Mouse (Mus musculus) gastrocnemius, adult 8-10 months (tissue): ENCODE data around the gene Gltp. TPM values are rescaled to one million over a fixed set of nuclear protein-coding genes. Genes with fewer than 3 reads are reported as not detected.

Experiments used
- DNase-seq, 2 experiments: peaks; one replicate each; pipeline ENCODE4 v3.0.0; 2022; ENCODE audit warnings: low spot score in 2 of 2
- total RNA-seq, 4 experiments: library from RNA; stranded (reverse); gene quantifications; 2 replicates each; pipeline ENCODE4 v1.2.4; 2022

Gene Gltp
- total RNA-seq, 4 experiments from 2014 or later: 4.9 to 8.5 (median 6.7) TPM

DNA sequence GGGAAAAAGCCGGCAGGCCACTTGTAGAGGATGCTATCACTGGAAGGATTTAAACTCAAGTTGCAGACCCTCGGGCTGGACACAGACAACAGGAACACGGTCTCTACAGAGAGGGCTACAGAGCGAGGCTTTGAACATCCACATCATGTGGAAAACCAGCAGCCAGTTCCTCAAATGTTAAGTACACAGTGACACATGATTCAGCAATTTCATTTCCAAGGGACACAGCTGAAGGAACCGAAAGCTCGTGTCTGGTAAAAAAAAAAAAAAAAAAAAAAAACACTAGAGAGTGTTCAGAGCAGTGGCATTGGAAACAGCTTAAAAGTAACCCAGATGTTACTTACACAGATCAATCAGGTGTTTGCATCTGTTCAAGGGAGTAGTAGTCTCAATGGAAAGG lies 29.8 kb downstream of the Gltp start:
- DNase-seq: no peak

DNA sequence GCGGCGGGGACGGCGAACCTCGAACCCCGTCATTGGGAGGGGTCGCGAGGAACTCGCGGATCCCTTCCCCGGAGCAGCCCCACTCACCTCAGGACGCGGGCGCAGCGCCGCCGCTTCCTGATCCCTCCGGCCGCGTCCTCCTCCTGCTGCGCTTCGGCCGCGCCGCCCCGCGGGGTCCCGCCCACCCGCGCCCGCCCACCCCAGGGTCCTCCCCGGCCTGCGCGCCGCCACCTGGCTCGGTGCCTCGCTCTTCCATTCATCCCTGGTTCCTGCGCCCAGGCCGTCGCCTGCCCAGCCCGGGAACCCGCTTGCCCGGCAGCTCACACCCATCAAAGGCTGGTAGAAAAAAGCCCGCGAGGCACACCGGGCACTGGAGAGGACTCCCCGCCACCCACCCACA lies 32.5 kb downstream of the Gltp start, which contains the start of gene Trpv4:
Trpv4 (minus strand) TSS at position 167 of the 400 bp plus-strand sequence.
- no peak for DNase-seq

DNA sequence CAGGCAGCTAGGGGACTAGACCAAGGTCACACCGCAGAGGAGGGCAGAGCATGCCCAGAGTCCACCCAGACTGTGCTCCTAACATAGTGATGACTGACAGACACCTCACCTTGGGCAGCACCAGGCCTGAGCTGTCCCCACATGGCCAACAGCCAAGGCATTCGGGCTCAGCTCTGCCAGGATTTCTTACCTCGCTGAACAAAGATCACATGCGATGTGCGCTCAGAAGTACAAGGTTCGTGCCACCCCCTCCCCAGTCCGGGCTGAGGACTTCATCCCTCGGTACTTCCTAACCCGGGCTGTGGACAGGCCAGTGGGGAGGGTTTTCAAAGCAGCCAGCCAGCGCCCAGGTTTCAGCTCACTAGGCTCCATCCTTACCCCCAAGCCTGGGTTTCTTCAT lies 33.4 kb downstream of the Gltp start:
- no peak for DNase-seq

DNA sequence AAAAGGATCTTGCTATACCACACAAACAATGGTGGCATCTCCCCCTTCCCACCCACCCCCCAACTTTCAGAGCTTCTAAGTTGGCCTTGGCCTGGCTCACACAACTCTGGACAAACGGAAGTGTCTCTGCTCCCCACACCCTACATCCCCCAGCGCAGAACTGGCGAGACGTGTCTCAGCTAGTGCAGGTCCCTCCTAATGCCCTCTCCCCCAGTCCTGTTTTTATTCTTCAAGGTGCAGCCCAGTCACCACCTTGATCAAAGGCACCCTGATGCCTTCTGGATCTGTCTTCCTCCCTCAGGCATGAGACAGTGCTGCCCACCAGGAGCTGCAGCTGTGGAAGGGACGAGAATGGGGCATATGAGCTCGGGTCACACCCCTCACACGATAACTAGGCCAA lies 34.5 kb downstream of the Gltp start:
- no peak for DNase-seq

DNA sequence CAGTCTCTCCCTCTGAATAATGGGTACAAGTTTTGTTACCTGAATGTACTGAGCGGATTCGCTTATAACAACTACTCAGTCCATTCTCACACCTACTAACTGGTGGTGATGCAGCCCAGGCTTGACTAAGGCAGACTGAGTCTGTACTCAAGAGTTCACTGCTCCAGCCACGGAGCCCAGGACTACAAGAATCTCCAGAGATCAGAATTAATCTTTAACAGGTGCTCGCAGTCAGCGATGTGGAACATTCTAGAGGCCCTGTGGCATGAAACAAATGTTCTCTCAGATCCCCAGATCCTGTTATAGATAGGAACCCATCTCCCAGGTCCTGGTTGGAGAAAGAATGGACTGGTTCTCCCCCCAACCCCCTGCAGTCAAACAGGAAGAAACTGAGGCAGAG lies 35.1 kb downstream of the Gltp start:
- no peak for DNase-seq

DNA sequence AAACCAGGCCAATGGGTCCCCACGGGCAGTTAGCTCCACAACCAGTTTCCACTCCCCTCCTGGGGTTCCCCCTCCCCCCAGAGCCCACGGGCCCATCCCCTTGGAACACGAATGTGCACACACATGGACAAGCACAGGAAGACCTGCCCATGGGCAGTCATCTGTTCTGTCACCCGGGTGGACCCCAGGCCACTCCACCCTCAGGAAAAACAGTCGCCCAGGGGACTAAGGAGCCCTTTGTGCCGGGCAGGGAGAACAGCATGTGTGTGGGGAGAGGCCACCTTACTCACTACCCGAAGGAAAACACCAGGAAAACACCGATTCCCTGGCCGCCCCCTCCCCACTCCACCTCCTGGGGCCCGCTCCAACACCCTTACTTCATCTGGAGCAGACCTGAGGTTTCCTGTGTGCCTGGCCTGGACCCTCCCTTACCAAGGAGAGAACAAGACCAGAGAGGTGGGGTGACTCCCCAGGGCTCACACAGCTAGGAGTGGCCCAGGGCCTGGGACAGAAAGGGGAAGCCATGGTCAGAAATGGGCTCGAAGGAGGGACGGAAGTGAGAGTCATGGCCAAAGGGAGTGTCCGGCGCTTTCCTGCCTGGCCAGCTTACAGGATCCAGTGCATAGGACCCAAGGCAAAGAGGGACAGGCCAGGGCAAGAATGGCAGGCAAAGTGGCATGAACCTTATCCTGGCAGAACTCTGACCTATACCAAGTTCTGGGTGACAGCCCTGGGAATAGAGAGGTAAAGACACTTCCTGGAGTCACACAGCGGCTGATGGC lies 36.9 kb downstream of the Gltp start:
- DNase-seq: no peak

DNA sequence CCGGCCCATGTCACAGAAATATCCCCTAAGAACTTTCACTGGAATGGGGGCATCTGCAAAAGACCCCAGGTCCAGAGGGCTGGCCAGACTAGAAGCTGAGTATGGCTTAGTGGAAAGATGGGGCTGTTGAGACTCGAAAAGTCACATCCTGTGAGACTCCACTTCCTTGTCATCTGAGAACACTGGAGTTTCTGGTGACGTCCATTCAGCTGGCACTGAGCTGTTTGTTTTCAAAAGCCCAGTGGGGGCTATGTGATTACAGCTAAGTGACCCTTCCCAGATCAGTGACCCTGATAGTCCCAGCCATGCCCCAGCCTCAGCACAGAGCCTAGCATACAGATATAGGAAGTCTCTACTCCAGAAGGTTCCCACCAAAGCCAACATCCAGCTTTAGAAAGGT lies 39.3 kb downstream of the Gltp start:
- no peak for DNase-seq

DNA sequence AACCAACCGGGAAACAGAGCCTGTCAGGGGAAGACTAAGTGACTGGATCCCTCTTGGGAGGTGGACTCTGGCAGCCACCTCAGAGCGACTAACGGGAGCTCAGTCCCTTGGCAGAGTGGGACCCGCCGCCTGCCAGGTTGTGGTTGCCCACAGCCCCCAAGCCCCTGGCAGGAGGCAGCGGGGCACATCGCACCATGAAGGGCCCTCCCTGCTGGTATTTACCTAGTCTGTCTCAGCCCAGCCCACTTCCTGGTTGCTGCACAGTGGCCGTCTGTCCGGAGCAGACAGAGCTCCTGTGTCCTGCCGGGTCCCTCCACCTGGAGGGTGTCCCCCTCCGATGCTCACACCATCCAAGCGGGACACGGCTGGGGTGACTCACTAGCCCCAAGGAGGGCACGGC lies 39.8 kb downstream of the Gltp start:
- DNase-seq: no peak

DNA sequence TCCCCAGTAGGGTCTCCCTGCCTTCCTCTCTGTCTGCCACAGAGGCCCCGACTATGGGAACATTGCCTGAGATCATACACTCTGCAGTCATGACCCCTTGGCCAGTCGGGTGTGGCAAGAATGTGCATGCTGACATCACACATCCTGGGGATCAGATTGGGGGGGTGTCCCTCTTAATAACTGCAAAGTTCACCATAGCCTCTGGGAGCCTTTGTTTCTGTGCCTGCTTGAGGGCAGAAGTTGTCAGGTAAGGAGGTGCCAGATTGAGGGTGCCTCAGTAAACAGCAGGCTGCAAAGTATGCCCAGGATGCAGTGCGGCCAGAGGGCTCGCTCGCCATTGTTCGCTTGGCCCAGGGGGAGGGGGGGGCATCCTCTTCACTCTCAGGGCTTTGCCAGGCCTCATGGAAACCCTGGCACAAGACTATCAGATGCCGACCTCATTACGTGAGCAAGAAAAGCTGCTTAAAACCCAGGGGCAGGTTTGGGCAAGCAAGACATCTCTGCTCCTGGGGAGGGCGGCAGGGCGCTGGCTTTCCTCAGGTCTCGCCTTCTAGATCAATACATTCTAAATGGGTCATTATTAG lies 42.0 kb downstream of the Gltp start:
- DNase-seq: no peak

DNA sequence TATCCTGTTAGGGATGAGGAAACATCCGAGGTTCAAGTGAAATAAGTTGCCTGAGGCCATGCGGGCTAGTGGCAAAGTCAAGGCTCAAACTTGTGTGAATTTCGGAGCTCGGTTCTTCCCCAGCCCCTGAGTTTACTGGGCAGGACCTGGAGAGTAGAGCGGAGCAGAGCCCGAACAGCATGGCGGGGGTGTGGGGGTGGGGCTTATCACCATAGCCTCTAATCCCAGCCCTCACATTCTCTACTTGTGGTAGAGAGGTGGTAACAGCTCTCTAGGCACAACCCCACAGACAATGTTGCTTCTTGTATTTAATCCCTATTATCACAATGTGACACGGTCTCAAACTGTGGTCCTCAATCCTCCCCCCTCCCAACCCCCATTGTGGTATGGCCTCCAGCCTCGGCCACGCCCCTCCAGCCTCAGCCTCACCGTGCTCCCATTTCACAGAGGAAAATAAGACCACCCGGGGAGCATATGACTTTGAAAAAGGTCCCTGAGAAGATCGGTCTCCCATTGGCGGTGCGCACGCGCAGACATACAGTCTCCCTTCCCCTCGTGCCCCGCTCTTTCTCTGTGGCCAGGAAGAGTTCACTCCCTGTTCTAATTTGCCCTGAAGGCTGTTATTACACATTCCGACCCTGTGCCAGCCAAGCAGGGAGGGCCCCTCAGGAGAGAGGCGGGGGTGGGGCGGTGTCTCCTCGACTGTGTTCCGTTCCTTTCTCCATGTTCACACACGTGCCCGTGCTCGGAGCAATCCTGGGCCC lies 43.4 kb downstream of the Gltp start:
- no peak for DNase-seq

DNA sequence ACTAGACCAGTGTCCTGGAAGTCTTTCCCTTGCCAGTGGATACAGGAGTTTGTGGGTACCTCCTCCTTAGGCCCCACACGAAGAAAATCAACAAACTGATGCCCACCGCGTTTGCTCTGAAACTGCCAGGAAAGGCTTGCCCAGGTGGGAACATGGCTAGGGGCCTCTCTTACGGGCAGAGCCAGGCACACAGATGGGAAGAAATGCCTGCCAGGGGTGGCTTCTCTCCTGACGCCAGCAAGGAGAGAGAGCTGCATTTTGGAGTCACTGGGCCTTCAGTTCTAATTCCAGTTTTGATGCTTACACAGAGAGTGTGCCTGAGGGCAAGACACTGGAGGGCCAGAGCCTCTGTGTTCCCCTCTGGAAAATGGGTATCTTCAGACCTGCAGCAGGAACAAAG lies 44.9 kb downstream of the Gltp start:
- no peak for DNase-seq

DNA sequence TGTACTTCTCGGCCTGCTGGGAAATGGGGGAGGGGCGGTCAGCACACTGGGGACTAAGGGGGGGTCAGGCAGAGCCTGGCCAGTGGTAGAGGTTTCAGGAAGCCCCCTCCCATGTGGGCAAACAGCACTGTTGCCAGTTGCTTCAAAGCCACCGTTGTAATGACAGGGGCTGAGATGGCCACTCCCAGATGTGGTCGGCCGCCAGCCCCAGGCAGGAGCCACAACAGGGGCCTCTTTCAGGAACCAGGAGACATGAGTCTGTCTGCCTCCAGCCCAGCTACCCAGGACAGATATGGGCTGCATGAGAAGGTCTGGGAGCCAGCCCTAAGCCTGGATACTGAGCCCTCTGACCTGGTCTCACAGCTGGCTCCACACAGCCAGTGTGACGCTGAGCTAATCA lies 45.9 kb downstream of the Gltp start:
- no peak for DNase-seq

DNA sequence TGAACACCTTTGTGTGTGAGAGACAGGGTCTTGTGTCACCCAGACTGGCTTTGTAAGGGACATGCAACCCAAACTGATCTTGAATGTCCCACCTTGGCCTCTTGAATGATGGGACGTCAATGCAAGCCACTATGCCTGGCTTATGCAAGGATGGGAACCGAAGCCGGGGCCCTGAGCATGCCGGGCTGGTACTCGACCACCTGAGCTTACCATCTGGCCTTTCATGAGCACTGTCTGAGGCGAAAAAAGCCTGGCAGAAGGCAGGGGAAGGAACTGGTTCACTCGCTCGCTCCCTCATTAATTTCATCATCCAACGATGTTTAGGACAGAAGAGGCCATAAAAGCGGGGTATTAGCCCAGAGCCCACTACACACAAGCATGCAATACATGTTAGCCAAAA lies 50.0 kb downstream of the Gltp start:
- DNase-seq: no peak

DNA sequence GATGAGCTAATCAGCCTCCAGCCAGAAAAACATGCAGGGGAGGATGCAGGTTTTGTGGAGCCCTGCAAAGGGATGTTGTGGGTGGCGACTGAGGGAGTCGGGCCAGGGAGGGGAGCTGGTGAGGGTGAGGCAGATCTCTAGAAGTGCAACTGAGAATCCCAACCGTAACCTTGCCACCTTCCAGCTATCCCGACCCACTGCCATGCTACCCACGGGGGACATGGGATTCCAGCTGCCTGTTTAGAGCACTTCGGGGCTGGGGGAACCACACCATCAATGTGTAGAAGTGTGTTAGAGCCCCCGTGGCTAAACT lies 51.2 kb downstream of the Gltp start:
- no peak for DNase-seq

DNA sequence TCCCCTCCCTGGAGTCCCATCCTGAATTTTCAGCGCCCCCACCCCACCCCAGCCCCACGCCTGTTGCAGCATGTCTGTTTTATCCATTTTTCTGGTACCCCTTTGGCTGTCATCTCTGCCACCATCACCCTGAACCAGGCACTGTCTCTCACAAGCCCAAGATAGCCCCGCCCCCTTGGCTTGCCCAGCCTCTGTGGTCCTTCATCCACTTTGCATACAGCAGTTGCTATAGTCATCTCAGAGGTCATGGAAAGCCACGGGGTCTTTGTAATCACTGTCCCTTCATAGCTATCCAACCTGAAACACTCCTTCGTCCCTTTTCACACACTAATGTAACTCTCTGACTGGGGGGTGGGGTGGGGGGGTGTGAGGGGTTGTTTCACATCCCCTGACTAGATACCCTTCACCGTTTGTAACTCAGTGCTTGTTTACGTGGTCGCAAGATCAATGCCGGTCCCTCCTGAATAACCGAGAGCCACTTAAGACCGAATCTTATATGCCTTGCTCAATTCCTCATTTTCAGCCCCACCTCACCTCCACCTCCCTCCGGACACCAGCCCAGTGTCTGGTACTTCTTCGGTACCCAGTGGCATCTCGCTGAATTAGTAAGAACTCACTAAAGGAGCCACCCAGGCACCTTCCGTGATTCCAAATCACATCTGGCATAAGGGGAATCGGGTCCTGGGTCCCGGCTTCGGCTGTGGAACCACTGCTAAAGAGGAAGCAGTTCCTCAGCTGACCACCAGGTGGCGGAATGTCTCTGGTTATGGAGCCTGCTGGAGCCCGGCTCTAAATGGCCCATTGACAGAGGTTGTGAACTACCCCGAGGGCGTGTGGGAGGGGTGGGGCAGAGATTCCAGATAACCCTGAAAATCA lies 51.8 kb downstream of the Gltp start:
- peak; percentile 78 to 80 for DNase-seq

DNA sequence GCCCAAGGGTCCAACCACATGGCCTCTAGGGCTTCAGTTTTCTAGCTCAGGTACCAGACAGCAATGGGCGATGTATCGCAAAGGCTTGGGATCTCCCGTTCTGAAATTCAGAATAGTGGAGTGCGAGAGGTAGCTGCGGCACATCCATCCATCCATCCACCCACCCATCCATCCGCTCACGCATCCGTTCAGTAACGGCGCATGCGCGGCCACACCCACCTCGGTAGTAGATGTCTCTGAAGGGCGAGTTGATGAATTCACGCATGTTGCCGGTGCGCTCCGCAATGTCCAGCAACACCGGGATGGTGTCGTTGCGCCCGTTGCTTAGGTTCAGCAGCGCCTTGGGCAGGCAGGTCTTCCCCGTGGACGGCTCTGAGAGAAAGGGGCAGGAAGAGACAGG lies 54.7 kb downstream of the Gltp start:
- DNase-seq: no peak

DNA sequence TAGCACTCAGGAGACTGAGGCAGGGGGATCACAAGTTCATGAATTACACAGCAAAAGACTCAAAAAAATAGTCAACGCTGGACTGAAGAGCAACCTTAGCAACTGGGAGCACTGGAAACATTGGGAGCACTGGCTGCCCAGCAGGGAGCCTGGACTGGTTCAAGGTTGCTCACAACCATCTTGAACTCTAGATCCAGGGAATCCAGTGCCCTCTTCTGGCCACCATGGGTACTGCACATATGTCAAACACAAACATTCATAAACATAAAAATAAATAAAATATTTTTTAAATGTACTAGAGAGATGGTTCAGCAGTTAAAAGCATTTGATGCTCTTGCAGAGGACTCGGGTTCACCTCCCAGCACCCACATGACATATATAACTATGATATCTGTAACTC lies 59.4 kb downstream of the Gltp start:
- DNase-seq: no peak

DNA sequence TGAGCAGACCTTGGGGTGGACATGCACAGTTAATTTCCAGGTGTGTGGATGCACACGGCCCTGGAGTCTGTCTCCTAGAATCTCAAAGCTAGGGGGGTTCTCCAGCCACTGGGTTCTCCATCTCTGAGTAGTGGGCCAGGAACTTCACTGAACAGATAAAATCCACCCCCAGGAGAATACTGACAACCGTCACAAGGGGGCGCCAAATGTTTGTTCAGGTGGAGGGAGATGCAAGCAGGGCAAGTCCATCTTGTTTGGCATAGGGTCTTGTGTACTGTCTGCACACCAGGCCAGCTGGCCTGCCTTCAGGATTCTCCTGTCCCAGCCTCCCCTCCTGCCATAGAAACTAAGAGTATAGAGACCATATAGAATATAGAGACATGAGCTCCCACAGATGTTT lies 65.2 kb downstream of the Gltp start:
- DNase-seq: no peak

DNA sequence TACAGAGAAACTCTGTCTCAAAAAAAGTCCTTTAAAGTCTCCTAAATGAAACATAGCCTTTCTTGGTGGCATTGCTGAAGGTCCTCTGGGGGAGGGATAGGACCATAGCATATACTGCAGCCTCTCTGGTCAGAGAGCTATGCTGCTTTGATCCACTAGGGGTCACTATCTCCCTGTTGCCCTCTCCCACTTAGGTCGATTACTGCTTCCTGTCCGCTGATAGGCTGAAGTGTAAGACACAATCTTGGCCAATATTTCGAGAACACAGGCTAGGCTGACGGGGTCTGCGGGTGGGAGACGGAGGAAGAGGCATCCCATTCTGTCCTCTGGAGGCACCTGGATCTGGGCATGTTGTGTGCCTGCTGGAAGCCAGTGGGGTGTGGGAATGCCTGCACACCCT lies 70.5 kb downstream of the Gltp start:
- DNase-seq: no peak
